Mouse (Mus musculus) cerebellum, adult 18-20 months (tissue): ENCODE results near the gene Moap1.
A peak's percentile ranks its signal among the peaks of the same experiment; 100 is the strongest.

Source experiments
- DNase-seq, 2 experiments: peaks; one replicate each; pipeline ENCODE4 v3.0.0; 2021

The Moap1 gene

DNA sequence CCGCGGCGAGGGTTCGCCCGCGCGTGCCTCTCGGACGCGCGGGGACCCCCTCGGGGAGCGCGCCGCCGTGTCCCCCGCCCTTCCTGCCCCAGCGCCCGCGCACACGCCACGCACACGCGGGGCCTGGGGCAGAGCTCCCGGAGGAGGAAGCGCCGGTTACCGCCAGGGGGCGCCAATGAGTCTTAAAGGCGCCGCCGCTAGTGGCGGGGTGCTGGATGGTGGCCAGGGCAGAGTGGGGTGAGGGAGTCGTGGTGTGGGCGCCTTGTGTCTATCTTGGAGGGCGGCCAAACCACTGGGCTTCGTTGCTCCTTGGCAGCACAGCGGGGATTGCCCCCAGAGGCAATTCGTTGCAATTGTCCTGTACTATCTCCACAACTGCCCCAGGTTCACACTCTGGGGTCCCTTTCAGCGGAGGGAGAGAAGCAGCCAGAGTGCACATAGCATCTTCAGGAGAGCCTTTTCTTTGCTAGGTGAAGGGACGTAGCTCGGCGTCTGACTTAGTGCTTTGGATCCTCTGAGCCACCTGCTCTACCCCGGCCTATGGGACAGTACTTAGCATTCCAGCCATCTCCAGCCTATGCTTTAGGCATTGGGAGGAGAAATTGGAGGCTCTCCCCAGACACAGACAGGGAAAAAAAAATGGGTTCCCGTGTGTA lies 38.1 kb downstream of the Moap1 start:
- peak; percentile 90 to 97 for DNase-seq

DNA sequence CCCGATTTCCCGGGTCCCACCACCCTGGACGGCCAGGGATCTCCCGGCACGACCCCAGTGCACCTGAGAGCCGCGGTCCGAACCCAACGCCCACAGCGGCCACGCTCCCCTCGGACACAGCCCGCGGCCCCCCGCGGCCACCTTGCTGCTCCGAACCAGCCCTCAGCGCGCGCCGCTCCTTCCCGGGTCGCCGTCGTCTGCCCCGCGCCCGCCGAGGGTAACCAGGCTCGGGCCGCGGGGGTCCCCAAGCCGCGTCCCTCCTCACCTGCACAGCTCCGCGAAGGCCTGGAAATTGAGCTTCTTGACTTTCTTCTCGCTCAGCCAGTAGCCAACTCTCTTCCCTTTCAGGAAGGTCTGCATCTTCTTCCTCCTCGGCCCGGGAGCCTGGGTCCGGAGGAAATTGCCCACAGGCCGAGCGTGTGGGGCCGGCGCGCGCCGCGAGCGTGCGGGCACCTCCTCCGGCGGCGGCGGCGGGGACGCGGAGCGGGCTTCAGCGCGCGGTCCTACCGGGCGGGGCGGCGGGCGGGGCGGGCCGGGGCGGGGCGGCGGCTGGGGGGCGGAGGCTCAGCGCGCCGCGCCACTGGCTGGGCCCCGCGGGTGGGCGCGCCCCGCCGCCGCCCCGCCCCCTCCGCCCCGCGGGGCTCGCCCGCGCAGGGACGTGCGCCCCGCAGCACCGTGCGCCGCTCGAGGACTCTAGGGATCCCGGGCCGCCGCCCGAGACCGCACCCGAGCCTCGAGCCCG lies 38.8 kb downstream of the Moap1 start, which contains the start of gene Itpk1:
Gene Itpk1, minus strand, starts transcription at position 474 of the 742 bp plus-strand sequence.
- peak; percentile 69 to 82 for DNase-seq

DNA sequence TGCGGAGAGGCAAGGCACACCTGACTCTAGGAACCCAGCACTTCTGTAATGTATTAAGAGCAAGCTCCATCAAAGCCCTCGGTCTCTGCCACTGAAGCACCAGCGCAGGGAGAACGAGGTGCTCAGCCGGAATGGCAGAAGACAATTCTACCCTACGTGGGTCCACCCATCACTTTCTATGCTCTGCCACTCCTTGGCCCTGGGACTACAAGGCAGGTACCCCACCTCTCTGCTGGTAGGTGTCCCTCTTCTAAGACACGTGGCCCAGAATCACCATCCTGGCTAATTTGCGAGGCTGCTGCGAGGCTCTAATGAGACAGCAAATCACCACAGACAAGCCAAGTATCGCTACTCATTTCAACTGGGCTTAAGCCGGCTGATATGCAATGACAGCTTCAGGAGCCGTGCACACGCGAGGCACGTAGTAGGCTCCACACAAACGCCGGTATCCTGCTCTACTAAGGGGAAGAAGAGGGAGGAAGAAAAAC lies 39.5 kb downstream of the Moap1 start:
- peak in 1 of 2 experiments; percentile 55 for DNase-seq

DNA sequence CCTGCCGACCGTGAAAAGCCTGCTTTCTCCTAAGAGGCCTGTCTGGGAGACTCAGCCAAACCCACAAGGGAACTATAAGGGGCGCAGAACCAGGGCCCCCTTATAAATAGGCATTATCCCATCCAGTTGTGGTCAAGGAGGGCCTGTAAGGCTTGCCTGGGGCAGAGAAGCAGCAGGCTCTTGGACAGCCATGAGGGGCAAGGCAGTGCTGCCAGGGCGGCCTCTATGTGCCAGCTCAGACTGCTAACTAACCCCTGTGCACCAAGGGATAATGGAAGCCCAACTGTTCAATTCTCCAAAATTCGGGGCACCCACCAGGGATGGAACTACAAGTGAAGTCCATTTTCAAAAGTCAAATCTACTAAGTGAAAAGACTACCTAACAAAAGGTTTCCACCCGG lies 40.0 kb downstream of the Moap1 start:
- peak; percentile 57 to 64 for DNase-seq

DNA sequence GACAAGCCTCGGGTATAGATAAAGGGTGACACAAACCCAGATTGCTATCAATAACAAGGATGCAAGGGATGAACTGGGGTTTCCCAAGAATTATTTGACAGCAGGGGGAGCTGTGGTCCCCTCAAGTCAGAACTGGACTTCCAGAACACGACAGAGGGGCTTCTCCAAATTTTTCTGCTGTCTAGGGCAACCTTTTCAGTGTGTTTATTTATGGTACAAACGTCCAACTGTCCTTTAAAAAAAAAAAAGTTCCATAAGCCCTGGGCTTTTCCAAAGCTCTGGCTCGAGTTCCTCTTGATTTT lies 40.4 kb downstream of the Moap1 start:
- peak; percentile 67 for DNase-seq

DNA sequence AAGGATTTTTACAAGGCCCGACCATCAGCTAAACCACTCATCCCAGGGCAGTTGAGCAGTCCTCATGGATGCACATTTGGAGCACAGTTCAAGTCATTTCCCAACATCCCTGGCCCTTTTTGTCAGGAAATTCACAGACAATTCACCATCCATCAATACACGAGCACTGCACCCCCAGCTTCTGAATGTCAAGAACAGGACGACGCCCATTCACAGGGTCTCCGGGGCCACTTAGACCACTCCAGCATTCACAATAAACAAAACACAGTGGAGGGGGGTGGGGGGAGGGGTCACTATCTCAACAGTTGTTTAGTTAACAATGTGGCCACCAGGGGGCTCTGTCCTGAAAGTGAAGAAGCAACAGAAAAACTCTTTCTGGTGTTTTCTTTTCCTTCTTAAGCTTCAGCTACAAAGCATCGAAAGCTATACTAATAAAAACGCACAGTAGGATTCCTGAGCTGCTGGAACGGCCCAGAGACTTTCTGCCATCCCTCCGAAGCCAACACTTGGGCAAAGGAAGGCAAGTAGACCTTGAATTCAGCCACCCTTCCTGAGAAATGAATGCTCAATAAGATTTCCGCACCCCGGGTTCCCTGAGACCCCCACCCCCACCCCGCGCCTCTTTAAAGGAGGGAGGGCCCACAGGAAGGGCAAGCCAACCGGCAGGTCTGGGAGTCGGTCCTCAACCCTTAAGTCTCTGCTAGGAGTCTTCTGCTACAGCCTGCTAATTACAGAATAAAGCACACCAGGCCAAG lies 40.9 kb downstream of the Moap1 start:
- DNase-seq = peak; percentile 86 to 88

DNA sequence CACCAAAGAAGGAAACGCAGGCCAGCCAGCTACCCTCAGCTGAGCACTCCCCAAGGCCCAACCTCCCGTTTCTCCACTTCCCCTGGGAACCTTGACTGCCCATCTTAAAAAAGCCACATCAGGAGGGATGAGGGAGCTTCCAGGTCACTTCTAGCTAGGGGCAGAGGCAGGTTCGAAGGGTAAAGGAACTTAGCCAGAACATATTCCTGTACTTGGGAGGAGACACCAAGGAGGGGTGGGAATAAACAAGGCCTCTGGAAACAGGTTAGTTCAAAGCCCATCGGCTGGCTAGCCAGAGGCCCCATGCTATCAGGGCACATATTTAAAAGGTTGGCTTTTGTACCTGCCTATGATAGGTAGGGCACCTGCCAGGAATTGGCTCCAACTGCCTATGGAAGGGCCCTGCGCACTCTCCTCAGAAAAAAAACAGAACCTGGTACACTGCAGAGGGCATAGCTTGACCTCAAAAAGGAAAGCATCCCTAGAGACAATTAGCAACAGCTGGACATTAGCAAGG lies 41.7 kb downstream of the Moap1 start:
- DNase-seq = no peak

DNA sequence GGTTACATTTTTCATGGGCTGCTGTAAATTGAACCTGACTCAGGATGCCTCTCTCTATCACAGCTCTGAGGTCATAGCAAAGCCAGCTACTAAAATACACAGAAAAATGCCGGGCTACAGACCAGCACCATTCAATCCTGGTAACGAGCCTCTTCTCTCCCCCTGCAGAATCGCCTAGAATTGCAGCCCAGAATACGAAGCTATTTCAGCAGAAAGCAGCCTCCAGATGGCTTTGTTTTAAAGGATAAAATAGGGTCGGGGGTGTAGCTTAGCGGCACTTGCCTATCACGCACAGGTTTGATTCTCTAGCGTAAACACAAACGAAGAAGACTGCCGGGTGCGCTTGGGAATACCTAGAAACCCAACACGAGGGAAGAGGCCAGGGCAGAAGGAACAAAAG lies 43.0 kb downstream of the Moap1 start:
- DNase-seq = no peak

DNA sequence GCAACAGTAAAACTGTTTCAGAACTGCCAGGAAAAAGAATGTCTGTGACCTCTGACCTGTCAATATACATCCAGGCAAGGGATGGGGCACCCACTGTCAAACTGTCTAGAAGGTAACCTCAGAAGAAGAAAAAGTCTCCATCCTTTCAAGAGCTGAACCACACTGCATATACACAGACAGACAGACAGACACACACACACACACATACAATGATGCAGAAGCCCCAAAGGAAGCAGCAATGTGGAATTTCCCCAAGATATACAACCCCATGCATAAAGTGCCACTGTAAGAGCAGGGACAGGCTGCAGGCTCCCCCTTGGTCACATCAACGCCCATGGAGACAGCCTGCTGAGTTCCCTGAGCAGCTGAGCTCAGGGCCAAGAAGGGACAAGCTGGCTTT lies 44.3 kb downstream of the Moap1 start:
- DNase-seq = no peak

DNA sequence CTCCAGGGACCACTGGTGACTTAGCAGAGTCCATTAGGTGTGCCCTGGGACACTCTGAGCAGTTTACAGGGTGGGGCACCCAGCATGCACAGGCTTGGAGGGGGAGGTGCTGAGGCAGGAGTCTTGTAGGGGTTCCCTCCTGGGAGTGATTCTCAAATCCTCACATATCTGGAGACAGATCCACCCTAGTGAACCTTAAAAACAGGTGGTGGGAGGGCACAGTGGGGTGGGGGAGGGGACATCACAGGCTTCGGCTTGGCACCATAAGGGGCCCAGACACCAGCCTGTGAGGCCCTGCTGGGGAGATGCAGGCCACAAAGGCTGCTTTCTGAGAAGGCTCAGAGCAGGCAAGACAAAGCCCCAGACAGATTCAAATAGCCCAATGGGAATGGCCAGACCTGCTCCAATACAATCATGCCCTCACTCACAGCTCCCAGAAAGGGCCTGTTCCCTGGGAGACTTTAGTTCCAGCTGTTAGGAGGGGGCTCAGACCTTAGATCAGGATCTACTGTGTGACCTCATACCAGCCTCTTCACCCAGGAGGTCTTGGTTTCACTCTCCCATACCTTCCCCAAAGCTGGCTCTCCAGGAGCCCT lies 45.3 kb downstream of the Moap1 start:
- DNase-seq = no peak

DNA sequence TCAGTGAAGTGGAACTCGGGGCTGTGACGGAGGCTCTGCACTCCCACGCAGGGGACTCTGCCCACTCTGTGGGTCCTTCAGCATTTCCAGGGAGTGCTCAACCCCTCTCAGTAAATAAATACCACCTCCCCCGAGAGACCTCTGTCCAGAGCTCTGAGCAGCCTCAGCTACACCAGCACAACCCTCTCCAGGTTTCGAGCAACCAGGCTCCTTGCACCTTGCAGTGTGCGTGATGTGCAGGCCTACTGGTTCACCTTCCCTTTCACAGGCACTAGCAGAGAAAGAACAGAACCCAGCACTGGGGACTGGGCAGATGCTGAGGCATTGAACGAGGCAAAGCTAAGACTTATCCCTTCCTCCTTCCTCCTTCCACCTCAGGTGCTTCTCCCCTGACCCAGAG lies 46.1 kb downstream of the Moap1 start:
- no peak for DNase-seq

DNA sequence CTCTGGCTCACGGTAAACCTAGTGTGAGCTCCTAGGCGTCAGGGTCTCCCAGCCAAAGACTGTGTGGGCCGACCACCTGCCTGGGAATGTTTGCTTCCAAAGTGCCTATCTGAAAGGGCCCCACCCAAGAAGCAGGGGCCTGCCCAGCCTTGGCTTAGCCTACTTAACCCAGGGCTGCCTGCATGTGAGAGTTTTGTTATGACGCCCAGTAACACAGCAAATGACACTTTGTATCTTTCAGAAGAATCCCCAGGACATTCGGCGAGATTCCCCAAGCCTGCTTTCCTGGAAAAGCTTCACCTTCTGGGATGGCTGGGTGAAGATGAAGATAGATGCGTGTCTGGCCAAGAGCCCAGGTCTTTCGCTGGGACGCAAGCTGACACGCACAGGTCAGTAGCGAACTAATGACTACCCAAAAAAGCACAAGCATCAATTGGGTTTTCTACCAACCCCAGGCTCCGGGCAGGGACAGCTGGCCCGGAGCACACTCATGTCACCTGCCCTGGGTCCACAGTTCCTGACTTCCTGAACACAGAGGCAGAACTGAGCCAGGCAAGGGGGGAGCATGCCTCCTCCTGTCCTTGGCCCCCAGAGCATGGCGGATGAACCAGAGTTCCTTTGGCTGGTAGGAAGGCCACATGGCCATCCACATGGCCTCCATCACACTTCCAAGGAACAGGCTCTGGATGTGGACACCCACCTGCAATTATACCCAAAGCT lies 46.7 kb downstream of the Moap1 start:
- DNase-seq = peak in 1 of 2 experiments; percentile 55

DNA sequence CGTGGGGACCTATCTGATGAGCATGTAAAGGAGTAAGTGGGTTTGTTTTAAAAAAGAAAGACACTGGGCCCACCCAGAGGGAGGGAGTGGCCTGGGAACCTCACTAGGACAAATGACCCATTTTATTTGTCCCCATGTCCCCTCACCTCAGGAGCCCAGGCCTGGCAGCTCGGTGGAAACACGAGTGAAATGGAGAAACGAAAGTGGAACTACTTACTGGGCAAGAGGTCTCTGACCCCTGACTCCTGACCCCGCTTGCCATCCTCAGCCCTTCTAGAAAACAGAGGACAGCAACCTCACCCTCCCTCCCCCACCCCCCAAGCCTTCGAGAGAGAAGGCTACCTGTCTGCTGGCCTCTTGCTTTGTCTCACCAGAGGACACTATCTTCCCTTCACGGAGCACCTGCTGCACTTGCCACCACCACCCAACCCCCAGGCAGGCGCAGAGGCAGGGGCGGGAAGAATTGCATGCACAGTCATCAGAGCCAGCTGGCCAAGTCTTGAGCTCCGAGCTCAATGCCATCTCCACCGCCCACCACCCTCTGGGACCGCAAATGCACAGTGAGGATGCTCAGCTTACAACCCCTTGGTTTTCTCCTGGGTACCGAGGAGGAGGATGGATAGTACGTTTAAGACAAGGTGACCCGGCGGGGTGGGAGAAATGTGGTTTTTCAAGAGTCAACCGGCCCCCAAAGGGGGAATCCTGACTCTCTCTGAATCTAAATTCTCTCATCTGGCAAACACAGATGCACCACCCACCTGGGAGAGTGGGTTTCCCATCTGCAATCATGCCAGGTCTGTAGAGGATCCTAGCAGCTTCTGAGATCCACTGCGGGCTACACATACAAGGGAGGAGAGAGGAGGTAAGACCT lies 47.9 kb downstream of the Moap1 start:
- peak in 1 of 2 experiments; percentile 46 for DNase-seq
